Mouse (Mus musculus): ENCODE measurements around the gene March8. TPM values are rescaled to one million over a fixed set of nuclear protein-coding genes. Genes with fewer than 3 reads are reported as not detected.

Gene March8
- polyA plus RNA-seq, 1 experiment from 2014 or later, result 27.8 TPM

- H3K36me3 ChIP-seq (ENCODE audit: control insufficient read depth, insufficient read depth, low read length), result no peaks in the 10 kb centered on the region
- H3K9ac ChIP-seq (ENCODE audit: low read length), result no peak overlapping the region
- H3K4me1 ChIP-seq (replicated peaks; ENCODE audit: control insufficient read depth, insufficient read depth, low read length), result peaks cover 2% of the 10 kb centered on the region; the same call in 1 of the 2 replicates
- no peak for ATAC-seq (ENCODE audit: low read depth)
- no peak overlapping the region for H3K27ac ChIP-seq (ENCODE audit: low read length)
- H3K27me3 ChIP-seq (ENCODE audit: control insufficient read depth, insufficient read depth, low read depth, low read length), result no peaks in the 10 kb centered on the region
- WGBS, result 64% methylated on average over 2 of the region's 2 CpGs
- H3K4me3 ChIP-seq (ENCODE audit: low read length), result no peak overlapping the region
- no peaks in the 10 kb centered on the region for H3K9me3 ChIP-seq (ENCODE audit: control insufficient read depth, low read length)
- no peak overlapping the region for H3K4me2 ChIP-seq (ENCODE audit: low read depth, low read length)
Observed at GRCm38 (mm10) chr6:116398136-116398535, 60.3 kb downstream of the March8 start.

- no peak for ATAC-seq (ENCODE audit: low read depth)
- Histone ChIP-seq H3K4me3 (ENCODE audit: low read length) (no peak overlapping the region), H3K4me2 (ENCODE audit: low read depth, low read length) (no peak overlapping the region), H3K9ac (ENCODE audit: low read length) (no peak overlapping the region), H3K27ac (ENCODE audit: low read length) (no peak overlapping the region), H3K27me3 (ENCODE audit: control insufficient read depth, insufficient read depth, low read depth, low read length) (no peaks in the 10 kb centered on the region), H3K4me1 (replicated peaks; ENCODE audit: control insufficient read depth, insufficient read depth, low read length) (peaks cover 2% of the 10 kb centered on the region; the same call in 1 of the 2 replicates), H3K36me3 (ENCODE audit: control insufficient read depth, insufficient read depth, low read length) (no peaks in the 10 kb centered on the region; the same call in 1 of the 2 replicates), H3K9me3 (ENCODE audit: control insufficient read depth, low read length) (no peaks in the 10 kb centered on the region)
- WGBS, result 96% methylated on average over 12 of the region's 12 CpGs
Observed at GRCm38 (mm10) chr6:116401746-116402423, 64.1 kb downstream of the March8 start.

GRCm38 (mm10) chr6:116402426-116402825 lies 64.6 kb downstream of the March8 start:
- Histone ChIP-seq H3K36me3 (ENCODE audit: control insufficient read depth, insufficient read depth, low read length) (no peaks in the 10 kb centered on the region; the same call in 1 of the 2 replicates), H3K4me1 (replicated peaks; ENCODE audit: control insufficient read depth, insufficient read depth, low read length) (peaks cover 2% of the 10 kb centered on the region; the same call in 1 of the 2 replicates), H3K9ac (ENCODE audit: low read length) (no peak overlapping the region), H3K4me2 (ENCODE audit: low read depth, low read length) (no peak overlapping the region), H3K4me3 (ENCODE audit: low read length) (no peak overlapping the region), H3K27ac (ENCODE audit: low read length) (no peak overlapping the region), H3K9me3 (ENCODE audit: control insufficient read depth, low read length) (no peaks in the 10 kb centered on the region), H3K27me3 (ENCODE audit: control insufficient read depth, insufficient read depth, low read depth, low read length) (no peaks in the 10 kb centered on the region)
- WGBS, result 88% methylated on average over 3 of the region's 3 CpGs
- no peak for ATAC-seq (ENCODE audit: low read depth)

- no peaks in the 10 kb centered on the region for H3K9me3 ChIP-seq (ENCODE audit: control insufficient read depth, low read length)
- ATAC-seq (ENCODE audit: low read depth), result no peak
- H3K27ac ChIP-seq (ENCODE audit: low read length), result no peak overlapping the region
- no peak overlapping the region for H3K4me3 ChIP-seq (ENCODE audit: low read length)
- H3K36me3 ChIP-seq (ENCODE audit: control insufficient read depth, insufficient read depth, low read length), result no peaks in the 10 kb centered on the region; the same call in 1 of the 2 replicates
- WGBS, result 90% methylated on average over 9 of the region's 9 CpGs
- H3K4me2 ChIP-seq (ENCODE audit: low read depth, low read length), result no peak overlapping the region
- H3K4me1 ChIP-seq (replicated peaks; ENCODE audit: control insufficient read depth, insufficient read depth, low read length), result no peaks in the 10 kb centered on the region
- H3K9ac ChIP-seq (ENCODE audit: low read length), result no peak overlapping the region
- no peaks in the 10 kb centered on the region for H3K27me3 ChIP-seq (ENCODE audit: control insufficient read depth, insufficient read depth, low read depth, low read length)
Observed at GRCm38 (mm10) chr6:116405243-116405642, 67.4 kb downstream of the March8 start.

GRCm38 (mm10) chr6:116405715-116406114 lies 67.9 kb downstream of the March8 start:
- Histone ChIP-seq H3K9me3 (ENCODE audit: control insufficient read depth, low read length) (no peaks in the 10 kb centered on the region), H3K4me1 (replicated peaks; ENCODE audit: control insufficient read depth, insufficient read depth, low read length) (no peaks in the 10 kb centered on the region), H3K36me3 (ENCODE audit: control insufficient read depth, insufficient read depth, low read length) (no peaks in the 10 kb centered on the region; the same call in 1 of the 2 replicates), H3K4me3 (ENCODE audit: low read length) (no peak overlapping the region), H3K27me3 (ENCODE audit: control insufficient read depth, insufficient read depth, low read depth, low read length) (no peaks in the 10 kb centered on the region), H3K4me2 (ENCODE audit: low read depth, low read length) (no peak overlapping the region), H3K9ac (ENCODE audit: low read length) (no peak overlapping the region), H3K27ac (ENCODE audit: low read length) (no peak overlapping the region)
- 85% methylated on average over 5 of the region's 5 CpGs for WGBS
- ATAC-seq (ENCODE audit: low read depth), result no peak

- no peaks in the 10 kb centered on the region for H3K27me3 ChIP-seq (ENCODE audit: control insufficient read depth, insufficient read depth, low read depth, low read length)
- no peak overlapping the region for H3K27ac ChIP-seq (ENCODE audit: low read length)
- no peaks in the 10 kb centered on the region for H3K4me1 ChIP-seq (replicated peaks; ENCODE audit: control insufficient read depth, insufficient read depth, low read length)
- H3K9me3 ChIP-seq (ENCODE audit: control insufficient read depth, low read length), result no peaks in the 10 kb centered on the region
- no peaks in the 10 kb centered on the region; the same call in 1 of the 2 replicates for H3K36me3 ChIP-seq (ENCODE audit: control insufficient read depth, insufficient read depth, low read length)
- ATAC-seq (ENCODE audit: low read depth), result no peak
- no peak overlapping the region for H3K4me3 ChIP-seq (ENCODE audit: low read length)
- H3K4me2 ChIP-seq (ENCODE audit: low read depth, low read length), result no peak overlapping the region
- no peak overlapping the region for H3K9ac ChIP-seq (ENCODE audit: low read length)
- WGBS, result 56% methylated on average over 2 of the region's 2 CpGs
Observed at GRCm38 (mm10) chr6:116406152-116406551, 68.3 kb downstream of the March8 start.

GRCm38 (mm10) chr6:116406680-116407079 lies 68.9 kb downstream of the March8 start:
- H3K36me3 ChIP-seq (ENCODE audit: control insufficient read depth, insufficient read depth, low read length), result no peaks in the 10 kb centered on the region; the same call in 1 of the 2 replicates
- WGBS, result 70% methylated on average over 5 of the region's 5 CpGs

GRCm38 (mm10) chr6:116407216-116407615 lies 69.4 kb downstream of the March8 start:
- H3K9me3 ChIP-seq (ENCODE audit: control insufficient read depth, low read length), result no peaks in the 10 kb centered on the region
- 88% methylated on average over 4 of the region's 4 CpGs for WGBS
- H3K27me3 ChIP-seq (ENCODE audit: control insufficient read depth, insufficient read depth, low read depth, low read length), result no peaks in the 10 kb centered on the region
- no peak for ATAC-seq (ENCODE audit: low read depth)
- no peak overlapping the region for H3K9ac ChIP-seq (ENCODE audit: low read length)
- no peak overlapping the region for H3K27ac ChIP-seq (ENCODE audit: low read length)
- H3K4me3 ChIP-seq (ENCODE audit: low read length), result no peak overlapping the region
- H3K4me2 ChIP-seq (ENCODE audit: low read depth, low read length), result no peak overlapping the region
- H3K36me3 ChIP-seq (ENCODE audit: control insufficient read depth, insufficient read depth, low read length), result no peaks in the 10 kb centered on the region; the same call in 1 of the 2 replicates
- H3K4me1 ChIP-seq (replicated peaks; ENCODE audit: control insufficient read depth, insufficient read depth, low read length), result no peaks in the 10 kb centered on the region

More at GRCm38 (mm10) chr6:116406680-116407079, 68.9 kb downstream of the March8 start:
- H3K4me3 ChIP-seq (ENCODE audit: low read length), result no peak overlapping the region
- H3K27ac ChIP-seq (ENCODE audit: low read length), result no peak overlapping the region
- H3K4me2 ChIP-seq (ENCODE audit: low read depth, low read length), result no peak overlapping the region
- no peaks in the 10 kb centered on the region for H3K4me1 ChIP-seq (replicated peaks; ENCODE audit: control insufficient read depth, insufficient read depth, low read length)
- H3K27me3 ChIP-seq (ENCODE audit: control insufficient read depth, insufficient read depth, low read depth, low read length), result no peaks in the 10 kb centered on the region
- no peak overlapping the region for H3K9ac ChIP-seq (ENCODE audit: low read length)
- no peak for ATAC-seq (ENCODE audit: low read depth)
- no peaks in the 10 kb centered on the region for H3K9me3 ChIP-seq (ENCODE audit: control insufficient read depth, low read length)

GRCm38 (mm10) chr6:116407956-116408657 lies 70.3 kb downstream of the March8 start:
- Histone ChIP-seq H3K36me3 (ENCODE audit: control insufficient read depth, insufficient read depth, low read length) (no peaks in the 10 kb centered on the region; the same call in 1 of the 2 replicates), H3K4me1 (replicated peaks; ENCODE audit: control insufficient read depth, insufficient read depth, low read length) (no peaks in the 10 kb centered on the region), H3K9ac (ENCODE audit: low read length) (no peak overlapping the region), H3K4me2 (ENCODE audit: low read depth, low read length) (no peak overlapping the region), H3K27me3 (ENCODE audit: control insufficient read depth, insufficient read depth, low read depth, low read length) (no peaks in the 10 kb centered on the region), H3K27ac (ENCODE audit: low read length) (no peak overlapping the region), H3K4me3 (ENCODE audit: low read length) (no peak overlapping the region), H3K9me3 (ENCODE audit: control insufficient read depth, low read length) (no peaks in the 10 kb centered on the region)
- ATAC-seq (ENCODE audit: low read depth), result no peak
- 76% methylated on average over 6 of the region's 6 CpGs for WGBS
